Mouse (Mus musculus) cortical plate, adult 2 months (tissue): ENCODE measurements at regions not wholly inside any gene's neighbourhood (a gene's known extent, or its start where the extent isn't known, plus 50 kb on each side); places are given as distances from the start of the nearest gene placed in this dataset.

ENCODE experiments used
- CTCF ChIP-seq: fragments of 200-500 bp; IDR thresholded peaks from 2 replicates; pipeline ENCODE4 v1.5.1; 2011; ENCODE audit warnings: mild to moderate bottlenecking, control low read depth, low read length; ENCODE audit not compliant: insufficient read depth; ENCODE audit errors: extremely low read depth
- POLR2A ChIP-seq: fragments of 200-500 bp; IDR thresholded peaks from 2 replicates; pipeline ENCODE4 v1.6.1; 2011; ENCODE audit warnings: mild to moderate bottlenecking, low read length, control low read depth; ENCODE audit not compliant: insufficient read depth; ENCODE audit errors: extremely low read depth

DNA sequence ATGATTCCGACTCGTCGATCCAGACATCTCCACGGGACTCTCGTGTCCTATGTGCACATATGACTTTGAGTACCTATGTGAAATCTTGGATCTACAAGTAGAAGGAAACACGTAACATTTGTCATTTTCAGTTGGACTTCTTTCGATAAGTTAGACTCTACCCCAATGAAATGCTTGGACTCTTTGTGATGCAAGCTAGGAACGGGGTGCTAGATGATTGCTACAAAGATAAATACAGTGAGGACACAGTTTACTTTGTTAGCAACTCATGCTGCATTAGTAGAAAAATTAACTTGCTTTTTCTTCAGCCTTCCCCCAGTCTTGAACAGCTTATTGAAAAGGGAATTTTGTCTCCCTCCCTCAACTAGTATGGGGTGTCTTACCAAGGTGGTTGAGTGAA, 81.2 kb upstream of the Eef1e1 start:
- TF ChIP-seq POLR2A (no peak), CTCF (no peak)
